Mouse (Mus musculus) fibroblast of lung, adult 2 months (primary cell): ENCODE data around the gene Gm9603.
"Not testable (repeated sequence)": the region's sequence is repeated elsewhere in the genome, so short reads cannot be mapped to it uniquely, and the experiment has no call there.

Experiments used
- DNase-seq: peaks from one replicate; pipeline ENCODE4 v3.0.0-alpha.2; 2011; ENCODE audit warnings: low read depth

Gene Gm9603

DNA sequence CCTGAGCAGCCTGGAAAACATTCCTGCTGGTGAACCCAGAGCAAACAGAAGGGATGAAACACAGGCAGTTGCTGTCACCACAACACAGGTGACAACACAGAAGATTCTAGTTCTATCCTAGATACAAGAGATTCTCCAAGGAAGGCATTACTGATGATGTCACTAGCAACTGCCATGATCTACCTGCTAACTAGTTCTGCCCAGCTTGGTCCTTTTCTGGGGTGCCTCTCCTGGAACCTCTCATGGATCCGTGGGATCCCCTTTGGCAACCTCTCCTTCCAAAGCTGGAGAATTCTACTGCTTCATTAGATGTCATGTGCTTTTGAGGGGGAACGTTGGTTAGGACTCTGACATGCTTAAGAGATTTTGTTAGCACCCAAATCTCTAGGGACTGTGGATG lies at the start of gene Gm9603:
Gene Gm9603 (minus strand): TSS at position 101 of the 400 bp plus-strand sequence.
- not testable (repeated sequence) for DNase-seq

DNA sequence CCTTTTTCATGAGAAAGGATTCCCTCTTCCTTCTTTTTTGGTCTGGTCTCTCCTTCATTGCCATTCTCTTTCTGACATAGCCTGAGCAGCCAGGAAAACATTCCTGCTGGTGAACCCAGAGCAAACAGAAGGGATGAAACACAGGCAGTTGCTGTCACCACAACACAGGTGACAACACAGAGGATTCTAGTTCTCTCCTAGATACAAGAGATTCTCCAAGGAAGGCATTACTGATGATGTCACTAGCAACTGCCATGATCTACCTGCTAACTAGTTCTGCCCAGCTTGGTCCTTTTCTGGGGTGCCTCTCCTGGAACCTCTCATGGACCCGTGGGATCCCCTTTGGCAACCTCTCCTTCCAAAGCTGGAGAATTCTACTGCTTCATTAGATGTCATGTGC lies 54.3 kb downstream of the Gm9603 start, which contains the start of gene Gm8265:
Gene Gm8265 (minus strand): TSS at position 101 of the 400 bp plus-strand sequence.
- DNase-seq = not testable (repeated sequence)
